Mouse (Mus musculus): Measurements from ENCODE around the gene Snhg11.

- no peak for TF ChIP-seq POLR2AphosphoS5 (IDR thresholded peaks at IDR 0.05; ENCODE audit: insufficient replicate concordance, low read depth, low read length)
- no peak for TF ChIP-seq CTCF (IDR thresholded peaks at IDR 0.05; ENCODE audit: low read depth, low read length)
- TF ChIP-seq GATA1 (IDR thresholded peaks at IDR 0.05; ENCODE audit: borderline replicate concordance, low read length), result no peak
- TF ChIP-seq TAL1 (conservative IDR thresholded peaks at IDR 0.05; ENCODE audit: low read depth, low read length), result no peak
- no peak for TF ChIP-seq GATA2 (IDR thresholded peaks at IDR 0.05; ENCODE audit: borderline replicate concordance, low read depth, low read length)
Measured at GRCm38 (mm10) chr2:158408997-158409594, 33.7 kb downstream of the Snhg11 start.
